Mouse (Mus musculus) lung, postnatal 25 days (tissue): Measurements from ENCODE around the gene Rnf43.

ENCODE experiments used
- DNase-seq: peaks from one replicate; pipeline ENCODE4 v3.0.0; 2022; ENCODE audit warnings: low spot score

Rnf43 gene

DNA sequence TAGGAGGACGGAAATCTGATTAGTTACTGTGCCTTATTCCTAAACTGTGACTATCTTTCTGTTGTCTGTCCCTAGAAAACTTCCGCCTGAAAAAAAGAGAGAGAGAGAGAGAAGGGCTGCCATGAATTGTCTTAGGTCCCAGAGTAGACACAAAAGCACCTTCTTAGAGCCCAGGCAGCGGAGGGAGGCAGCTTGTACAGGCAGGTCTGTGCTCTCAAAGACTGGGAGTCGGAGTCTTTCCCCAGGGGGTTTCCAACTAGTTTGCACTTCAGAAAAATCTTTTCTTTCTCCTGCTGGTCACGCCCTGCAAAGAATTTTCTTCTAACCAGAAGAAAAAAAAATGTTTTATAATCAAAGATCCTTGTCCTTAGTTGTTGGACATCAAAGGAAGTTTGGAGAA lies 15.2 kb downstream of the Rnf43 start:
- DNase-seq, result no peak

GRCm38 (mm10) chr11:87678545-87678944 lies 16.0 kb downstream of the Rnf43 start:
- DNase-seq, result no peak

DNA sequence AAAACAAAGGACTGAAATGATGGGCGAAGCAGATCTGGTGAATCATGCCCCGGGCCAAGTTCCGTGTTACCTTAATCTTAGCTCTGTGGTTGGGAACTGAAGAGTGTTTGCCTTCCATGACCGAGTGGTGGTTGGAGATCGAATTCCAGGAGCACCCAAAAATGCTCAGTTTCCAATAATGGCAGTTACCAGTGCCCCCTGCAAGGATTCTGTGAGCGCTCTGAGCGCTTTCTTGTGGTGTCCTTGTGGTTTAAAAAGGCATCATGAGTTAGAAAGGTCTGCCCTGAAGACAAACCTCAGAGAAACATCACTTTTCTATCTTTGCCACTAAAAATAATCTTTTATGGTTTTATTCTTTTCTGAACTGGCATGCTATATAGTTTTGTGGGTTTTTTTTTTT lies 16.5 kb downstream of the Rnf43 start:
- DNase-seq, result no peak

DNA sequence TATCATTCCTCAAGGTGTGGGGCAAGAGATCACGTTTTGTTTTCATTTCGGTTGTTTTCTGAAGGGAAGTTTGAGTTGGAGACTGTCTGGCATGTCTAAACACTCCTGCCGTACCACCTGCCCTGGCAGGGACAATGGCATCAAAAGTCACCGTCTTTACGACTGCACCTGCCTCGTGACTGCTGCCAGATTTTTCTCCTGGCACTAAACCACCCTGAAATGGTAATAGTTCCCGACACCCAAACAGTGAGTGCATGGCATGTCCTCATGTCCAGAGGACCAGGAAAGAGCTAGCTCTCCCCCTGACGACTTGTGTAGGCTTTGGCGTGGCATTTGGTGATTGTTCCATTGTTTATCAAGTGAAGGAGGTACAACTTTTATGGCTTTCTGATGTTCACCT lies 18.3 kb downstream of the Rnf43 start:
- no peak for DNase-seq

DNA sequence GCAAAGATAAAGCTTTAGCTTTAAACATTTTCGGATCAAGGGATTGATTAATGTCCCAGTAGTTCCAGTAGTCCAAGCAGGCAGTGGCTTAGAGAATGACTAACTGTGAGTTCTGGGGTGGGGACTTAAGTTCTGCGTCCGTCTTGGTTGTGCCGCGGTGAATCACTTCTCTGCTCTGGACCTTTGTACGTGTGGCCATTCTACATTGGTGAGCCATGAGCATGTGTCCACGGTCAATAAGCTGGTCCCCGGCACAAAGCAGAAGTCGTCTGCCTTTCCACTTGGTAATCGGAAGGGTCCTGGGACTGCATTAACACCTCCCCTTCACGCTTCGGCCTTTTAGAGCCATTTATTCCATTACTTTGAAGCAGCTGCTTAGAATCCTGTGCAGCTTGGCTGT lies 19.6 kb downstream of the Rnf43 start:
- DNase-seq, result no peak

DNA sequence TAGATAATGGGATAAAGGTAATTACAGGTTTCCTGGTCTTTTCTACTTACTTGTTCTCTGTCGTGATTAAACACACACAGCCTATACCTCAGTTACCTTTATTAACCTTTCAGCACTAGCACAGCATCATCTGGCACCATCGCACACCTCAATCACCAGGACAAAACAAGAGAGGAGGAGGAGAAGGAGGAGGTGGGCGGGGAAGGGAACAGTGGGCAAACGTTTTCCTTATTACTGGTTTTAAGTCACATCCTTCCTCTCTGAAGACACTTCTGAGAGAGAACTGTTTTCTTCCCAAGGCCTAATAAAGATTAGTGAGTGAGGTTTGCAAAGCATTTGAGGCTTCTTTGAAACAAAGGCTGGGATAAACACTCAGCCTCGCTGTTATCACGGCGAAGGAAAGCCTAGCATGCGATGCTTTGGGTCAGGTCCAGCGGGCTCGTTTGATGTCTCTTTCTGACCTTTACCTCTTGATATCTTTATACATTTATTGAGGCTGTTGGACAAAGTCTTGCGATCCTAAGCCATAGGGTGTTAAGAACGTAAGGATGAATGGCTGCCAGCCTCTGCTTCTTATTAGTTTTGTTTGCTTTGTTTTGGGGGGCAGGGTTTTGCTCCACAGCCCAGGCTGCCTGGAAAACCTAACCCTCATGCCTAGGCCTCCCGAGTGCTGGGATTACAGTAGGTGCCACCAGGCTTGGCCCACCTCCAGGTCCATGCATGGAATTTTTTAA lies 20.5 kb downstream of the Rnf43 start:
- no peak for DNase-seq

DNA sequence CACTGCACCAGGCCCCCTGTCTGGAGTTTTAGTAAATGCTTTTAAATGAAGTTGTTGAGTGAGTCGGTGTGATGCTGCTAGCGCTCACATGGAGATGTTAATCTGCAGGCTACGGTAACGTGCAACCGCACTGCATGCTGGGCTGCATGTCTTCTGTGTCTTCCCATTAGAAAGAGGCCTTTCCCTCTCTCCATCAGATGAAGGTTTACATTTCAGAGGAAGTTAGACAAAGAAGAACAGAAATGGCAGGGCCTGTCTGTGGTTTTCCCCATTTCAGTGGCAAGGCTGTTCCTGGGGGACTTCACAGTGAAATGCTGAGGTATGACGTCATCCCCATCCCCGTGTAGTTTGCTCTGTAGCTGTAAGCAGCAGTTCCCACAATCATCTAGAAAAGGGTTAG lies 23.9 kb downstream of the Rnf43 start:
- no peak for DNase-seq

GRCm38 (mm10) chr11:87687246-87688225 lies 25.0 kb downstream of the Rnf43 start:
- no peak for DNase-seq

- no peak for DNase-seq
Observed at GRCm38 (mm10) chr11:87688478-87689203, 26.1 kb downstream of the Rnf43 start.

- DNase-seq, result peak; percentile 88
Observed at GRCm38 (mm10) chr11:87689402-87689808, 26.9 kb downstream of the Rnf43 start.

GRCm38 (mm10) chr11:87690054-87690740 lies 27.7 kb downstream of the Rnf43 start:
- no peak for DNase-seq

DNA sequence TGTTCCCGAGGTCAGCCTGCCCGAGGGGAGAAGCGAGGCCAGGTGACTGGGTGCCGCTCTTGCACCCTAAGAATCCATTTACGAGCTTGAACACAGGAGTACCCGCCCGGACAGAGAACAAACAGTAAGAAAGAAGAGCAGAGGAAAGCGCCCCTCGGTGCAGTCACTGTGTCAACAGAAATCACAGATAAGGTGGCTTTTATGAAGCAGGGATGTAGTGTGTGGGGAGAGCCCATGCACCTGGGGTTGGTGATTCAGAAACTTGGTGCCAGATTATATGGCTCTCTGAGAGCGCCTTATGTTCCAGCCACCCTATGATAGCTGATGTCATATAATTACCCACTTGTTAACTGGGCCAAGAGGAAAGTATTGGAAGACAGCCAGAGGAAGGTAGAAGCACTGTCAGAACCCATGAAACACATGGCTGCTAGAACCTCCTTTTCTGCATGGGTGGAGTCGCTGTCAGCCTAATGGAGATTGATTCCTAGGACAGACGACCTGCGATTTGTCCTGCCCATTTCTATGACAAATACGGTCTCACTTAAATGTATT lies 34.7 kb downstream of the Rnf43 start:
- no peak for DNase-seq

- DNase-seq, result peak; percentile 28
Observed at GRCm38 (mm10) chr11:87698126-87698525, 35.6 kb downstream of the Rnf43 start.

DNA sequence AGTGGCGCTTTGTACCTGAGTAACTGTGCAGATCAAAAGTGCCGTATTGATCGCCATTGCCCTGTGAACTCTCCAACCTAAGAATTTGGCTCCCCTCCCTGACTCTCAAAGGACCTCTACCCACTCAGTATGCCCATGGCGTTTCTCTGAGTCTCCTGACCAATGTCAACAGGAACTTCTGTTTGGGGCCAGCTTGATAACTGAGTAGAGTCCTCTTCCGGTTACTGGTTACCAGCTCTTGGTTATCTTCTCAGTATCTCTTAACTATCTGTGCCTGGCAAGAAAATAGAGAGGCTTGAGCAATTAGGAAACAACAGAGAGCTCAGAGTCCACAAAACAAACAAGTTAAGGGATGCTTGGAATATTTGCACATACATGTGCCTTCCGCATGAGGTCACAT lies 38.6 kb downstream of the Rnf43 start:
- no peak for DNase-seq

GRCm38 (mm10) chr11:87701877-87702620 lies 39.5 kb downstream of the Rnf43 start:
- DNase-seq, result no peak

GRCm38 (mm10) chr11:87703654-87704053 lies 41.1 kb downstream of the Rnf43 start:
- DNase-seq, result no peak

- DNase-seq, result no peak
Observed at GRCm38 (mm10) chr11:87704289-87704688, 41.8 kb downstream of the Rnf43 start.

GRCm38 (mm10) chr11:87707570-87707969 lies 45.0 kb downstream of the Rnf43 start:
- DNase-seq, result no peak

DNA sequence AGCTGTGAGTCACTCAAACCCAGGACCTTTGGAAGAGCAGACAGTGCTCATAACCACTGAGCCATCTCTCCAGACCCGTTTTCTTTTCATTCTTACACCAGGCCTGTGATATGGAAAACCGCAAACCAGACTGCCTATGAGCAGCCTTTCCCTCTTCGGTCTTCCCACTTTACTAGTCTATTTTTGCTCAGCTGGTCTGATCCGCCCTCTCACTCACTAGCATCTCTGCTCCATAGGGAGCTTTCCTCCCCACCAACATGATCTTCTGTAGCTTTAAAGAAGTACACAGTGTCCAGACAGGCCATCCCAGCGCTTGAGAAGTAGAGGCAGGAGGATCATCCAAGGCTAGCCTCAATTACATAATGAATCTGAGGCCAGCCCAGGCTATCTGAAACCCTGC lies 46.5 kb downstream of the Rnf43 start:
- DNase-seq, result no peak

- DNase-seq, result peak; percentile 86
Observed at GRCm38 (mm10) chr11:87709513-87710261, 47.2 kb downstream of the Rnf43 start.
